ENCODE assay signal across 1 mouse cellular context in the genomic region with DNA sequence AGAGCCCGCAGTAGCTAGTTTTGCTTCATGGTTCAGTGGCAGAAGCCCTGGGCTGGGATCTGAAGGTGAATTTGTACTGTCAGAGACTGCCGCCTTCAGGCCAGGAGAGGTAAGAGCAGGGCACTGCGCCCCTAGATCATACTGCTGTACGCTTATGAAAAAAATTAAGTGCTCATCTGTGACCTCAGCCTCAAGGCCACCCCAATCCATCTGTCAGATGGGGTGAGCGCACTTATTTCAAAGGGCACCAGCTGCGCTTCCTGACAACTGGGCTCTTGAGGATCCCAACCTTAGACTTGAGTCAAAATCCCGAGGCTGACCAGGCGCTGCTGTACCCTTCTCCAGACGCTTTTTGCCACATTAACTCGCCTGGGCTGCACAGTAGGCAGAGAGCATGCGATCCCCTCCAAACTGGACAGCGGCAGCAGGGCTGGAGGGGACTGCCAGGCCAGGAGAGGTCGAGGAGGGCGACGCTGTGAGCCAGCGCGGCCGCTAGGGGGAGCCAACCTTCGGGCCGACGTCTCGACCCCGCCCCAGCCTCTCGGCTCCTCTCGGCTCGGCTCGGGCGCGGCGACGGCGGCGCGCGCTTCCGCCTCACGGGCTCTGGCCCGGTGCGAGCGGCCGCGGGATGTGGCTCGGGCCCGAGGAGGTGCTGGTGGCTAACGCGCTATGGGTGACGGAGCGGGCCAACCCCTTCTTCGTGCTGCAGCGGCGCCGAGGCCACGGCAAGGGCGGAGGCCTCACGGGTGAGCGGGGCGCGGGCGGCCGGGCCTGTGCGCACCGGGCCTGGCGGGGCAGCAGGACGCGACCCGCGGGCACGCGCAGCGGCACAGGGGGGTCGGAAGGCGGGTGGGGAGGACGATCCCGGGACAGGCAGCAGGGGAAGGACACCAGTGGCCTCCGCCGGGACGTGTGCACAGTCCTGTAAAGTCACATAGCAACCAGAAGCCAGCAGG.
TF ChIP-seq lines count a peak whose summit lies in the region.

Gene Tbc1d9b, plus strand, starts transcription at position 586 of the 956 bp plus-strand sequence.

TF ChIP-seq in MEL, 35 proteins besides CTCF, POLR2A, EP300 and RAD21 (continued from another document):
- peak; percentile 83 for TF ChIP-seq SIN3A (IDR thresholded peaks at IDR 0.05; ENCODE audit: low read length)
- TF ChIP-seq CHD1 (IDR thresholded peaks at IDR 0.05; ENCODE audit: low read depth, low read length) = no peak
- no peak for TF ChIP-seq ZKSCAN1 (IDR thresholded peaks at IDR 0.05; ENCODE audit: low read depth, low read length)
- TF ChIP-seq MAX (IDR thresholded peaks at IDR 0.05; ENCODE audit: low read length) = no peak
- TF ChIP-seq NELFE (IDR thresholded peaks at IDR 0.05; ENCODE audit: low read depth, low read length) = peak; percentile 86
- peak; percentile 27; the same call in 1 of the 2 replicates for TF ChIP-seq NRF1 (IDR thresholded peaks at IDR 0.05; ENCODE audit: insufficient read depth, low read depth, low read length, poor library complexity, severe bottlenecking)
- TF ChIP-seq MAFK (IDR thresholded peaks at IDR 0.05; ENCODE audit: borderline replicate concordance, low read depth, low read length) = no peak
- no peak for TF ChIP-seq MEF2A (IDR thresholded peaks at IDR 0.05; ENCODE audit: extremely low read depth, insufficient replicate concordance, low read depth, low read length, poor library complexity, severe bottlenecking)
